Mouse (Mus musculus): ENCODE measurements at regions not wholly inside any gene's neighbourhood (a gene's known extent, or its start where the extent isn't known, plus 50 kb on each side); places are given as distances from the start of the nearest gene placed in this dataset.
A peak's percentile ranks its signal among the peaks of the same experiment; 100 is the strongest.

DNA sequence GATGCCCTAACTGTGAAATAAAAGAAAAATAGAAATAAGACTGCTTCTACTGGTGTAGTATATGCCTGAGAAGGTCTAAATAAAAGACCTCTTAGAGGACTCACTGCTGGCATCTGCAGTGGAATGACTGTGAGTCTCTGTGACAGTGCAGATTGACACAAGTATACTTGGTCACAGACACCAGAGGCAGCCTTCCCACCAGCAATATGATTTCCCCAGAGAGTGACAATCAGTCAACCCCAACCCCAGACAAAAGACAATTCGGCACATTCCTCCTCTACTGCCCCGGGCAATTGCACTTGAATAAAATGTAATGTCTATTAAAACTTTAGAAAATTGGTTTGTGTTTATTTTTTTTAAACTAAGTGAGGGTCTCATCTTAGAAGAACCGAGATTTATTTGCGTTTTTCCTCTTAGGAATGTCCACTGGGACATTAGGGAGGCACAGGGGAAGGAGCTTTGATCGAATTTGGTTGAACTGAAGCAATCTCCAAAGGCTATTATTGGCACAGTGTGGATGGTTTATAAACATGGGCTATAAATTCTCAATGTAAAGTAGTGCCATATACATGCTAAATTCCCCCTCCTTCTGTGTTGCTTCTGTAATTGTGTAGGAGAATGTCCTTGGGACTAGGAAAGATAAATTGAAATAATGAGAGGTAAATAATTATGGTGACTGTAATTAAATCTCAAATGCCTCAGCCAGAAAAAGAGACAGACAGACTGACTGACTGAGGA is 123.0 kb upstream of the Lnx1 start:
- WGBS = 40% methylated on average over 5 of the region's 5 CpGs
- no peaks in the 10 kb centered on the region for H3K36me3 ChIP-seq
- H3K27me3 ChIP-seq = no peaks in the 10 kb centered on the region
- H3K27ac ChIP-seq = no peak overlapping the region
- H3K9me3 ChIP-seq (replicated peaks) = no peaks in the 10 kb centered on the region
- H3K9ac ChIP-seq = no peak overlapping the region
- peaks cover 27% of the 10 kb centered on the region; the same call in 1 of the 2 replicates for H3K4me1 ChIP-seq
- no peak for ATAC-seq (replicated peaks; ENCODE audit: low FRiP score)
- H3K4me3 ChIP-seq (replicated peaks) = no peak overlapping the region
- H3K4me2 ChIP-seq = no peak overlapping the region

DNA sequence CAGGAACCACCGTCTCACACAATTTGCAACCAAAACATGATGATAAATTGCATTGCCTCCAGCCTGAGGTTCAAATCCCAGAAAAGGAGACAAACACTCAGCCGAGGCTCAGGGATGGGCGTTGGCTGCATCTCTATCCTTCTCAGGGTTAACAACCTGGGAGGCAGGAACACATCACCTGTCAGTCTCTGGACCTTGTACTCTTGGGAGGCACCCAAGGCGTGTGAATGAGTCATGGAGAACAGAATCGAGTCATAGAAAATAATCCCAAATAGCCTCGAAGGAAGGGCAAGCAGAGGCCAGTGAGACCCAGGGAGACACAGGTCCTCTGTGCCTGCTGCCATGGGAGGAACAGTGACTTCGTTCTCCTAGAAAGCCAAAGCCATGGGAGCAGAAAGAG is 121.0 kb upstream of the Lnx1 start:
- 70% methylated on average over 7 of the region's 7 CpGs for WGBS
- H3K27ac ChIP-seq = no peak overlapping the region
- no peak for ATAC-seq (replicated peaks; ENCODE audit: low FRiP score)
- H3K4me1 ChIP-seq = peaks cover 18% of the 10 kb centered on the region; the same call in 1 of the 2 replicates
- H3K36me3 ChIP-seq = no peaks in the 10 kb centered on the region
- H3K9me3 ChIP-seq (replicated peaks) = no peaks in the 10 kb centered on the region
- H3K9ac ChIP-seq = no peak overlapping the region
- no peaks in the 10 kb centered on the region for H3K27me3 ChIP-seq
- no peak overlapping the region for H3K4me3 ChIP-seq (replicated peaks)
- H3K4me2 ChIP-seq = no peak overlapping the region

- Histone ChIP-seq H3K4me1 (peaks cover 7% of the 10 kb centered on the region; the same call in 1 of the 2 replicates), H3K4me3 (replicated peaks) (no peak overlapping the region), H3K36me3 (no peaks in the 10 kb centered on the region), H3K27ac (no peak overlapping the region), H3K9me3 (replicated peaks) (no peaks in the 10 kb centered on the region), H3K9ac (no peak overlapping the region), H3K27me3 (no peaks in the 10 kb centered on the region), H3K4me2 (no peak overlapping the region)
- no peak for ATAC-seq (replicated peaks; ENCODE audit: low FRiP score)
- WGBS = 68% methylated on average over 4 of the region's 4 CpGs
Observed at GRCm38 (mm10) chr5:74821969-74822368, 119.3 kb upstream of the Lnx1 start.

GRCm38 (mm10) chr5:74816523-74816922 is 113.8 kb upstream of the Lnx1 start:
- H3K9ac ChIP-seq = no peak overlapping the region
- WGBS = 37% methylated on average over 5 of the region's 5 CpGs
- no peak overlapping the region for H3K4me2 ChIP-seq
- H3K9me3 ChIP-seq (replicated peaks) = no peaks in the 10 kb centered on the region
- H3K27ac ChIP-seq = no peak overlapping the region
- H3K4me1 ChIP-seq = no peaks in the 10 kb centered on the region
- no peak for ATAC-seq (replicated peaks; ENCODE audit: low FRiP score)
- H3K4me3 ChIP-seq (replicated peaks) = no peak overlapping the region
- no peaks in the 10 kb centered on the region for H3K27me3 ChIP-seq
- H3K36me3 ChIP-seq = no peaks in the 10 kb centered on the region

DNA sequence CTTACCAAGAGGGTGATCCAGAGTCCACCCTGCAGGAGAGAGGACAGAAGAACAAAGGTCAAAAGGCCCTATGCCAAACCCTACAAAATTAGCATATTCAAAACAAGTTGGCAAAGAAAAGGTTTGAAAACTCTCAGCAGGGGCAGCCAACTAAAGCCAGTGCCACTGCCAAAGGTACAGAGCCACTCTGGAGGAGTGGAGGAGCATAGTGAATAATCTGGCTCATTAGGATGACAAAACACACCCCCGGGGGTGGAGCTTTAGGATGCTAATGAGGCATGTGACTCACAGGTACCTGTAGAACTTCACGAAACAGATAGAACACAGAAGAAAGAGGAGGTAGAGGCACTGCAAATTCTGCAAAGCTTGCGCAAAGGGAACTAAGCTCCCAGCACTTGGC is 110.7 kb upstream of the Lnx1 start:
- no peaks in the 10 kb centered on the region for H3K9me3 ChIP-seq (replicated peaks)
- 38% methylated on average over 3 of the region's 3 CpGs for WGBS

GRCm38 (mm10) chr5:74811046-74811445 is 108.3 kb upstream of the Lnx1 start:
- WGBS = 88% methylated on average over 7 of the region's 7 CpGs
- no peak for ATAC-seq (replicated peaks; ENCODE audit: low FRiP score)

More for the DNA sequence above, 110.7 kb upstream of the Lnx1 start:
- no peaks in the 10 kb centered on the region for H3K27me3 ChIP-seq
- H3K4me3 ChIP-seq (replicated peaks) = no peak overlapping the region
- H3K4me2 ChIP-seq = no peak overlapping the region
- no peaks in the 10 kb centered on the region for H3K4me1 ChIP-seq
- ATAC-seq (replicated peaks; ENCODE audit: low FRiP score) = no peak
- no peak overlapping the region for H3K9ac ChIP-seq
- H3K36me3 ChIP-seq = no peaks in the 10 kb centered on the region
- no peak overlapping the region for H3K27ac ChIP-seq

GRCm38 (mm10) chr5:74807581-74808221 is 105.0 kb upstream of the Lnx1 start:
- no peak for ATAC-seq (replicated peaks; ENCODE audit: low FRiP score)
- Histone ChIP-seq H3K4me1 (peaks cover 5% of the 10 kb centered on the region; the same call in 1 of the 2 replicates), H3K9me3 (replicated peaks) (no peaks in the 10 kb centered on the region), H3K4me2 (no peak overlapping the region), H3K27me3 (peaks cover 5% of the 10 kb centered on the region; the same call in 1 of the 2 replicates), H3K4me3 (replicated peaks) (no peak overlapping the region), H3K27ac (no peak overlapping the region), H3K9ac (no peak overlapping the region), H3K36me3 (no peaks in the 10 kb centered on the region)
- WGBS = 74% methylated on average over 5 of the region's 5 CpGs

More at GRCm38 (mm10) chr5:74811046-74811445, 108.3 kb upstream of the Lnx1 start:
- H3K36me3 ChIP-seq = no peaks in the 10 kb centered on the region
- peaks cover 3% of the 10 kb centered on the region; the same call in 1 of the 2 replicates for H3K27me3 ChIP-seq
- no peaks in the 10 kb centered on the region for H3K9me3 ChIP-seq (replicated peaks)
- H3K9ac ChIP-seq = no peak overlapping the region
- no peak overlapping the region for H3K4me3 ChIP-seq (replicated peaks)
- H3K27ac ChIP-seq = no peak overlapping the region
- no peaks in the 10 kb centered on the region for H3K4me1 ChIP-seq
- H3K4me2 ChIP-seq = no peak overlapping the region

DNA sequence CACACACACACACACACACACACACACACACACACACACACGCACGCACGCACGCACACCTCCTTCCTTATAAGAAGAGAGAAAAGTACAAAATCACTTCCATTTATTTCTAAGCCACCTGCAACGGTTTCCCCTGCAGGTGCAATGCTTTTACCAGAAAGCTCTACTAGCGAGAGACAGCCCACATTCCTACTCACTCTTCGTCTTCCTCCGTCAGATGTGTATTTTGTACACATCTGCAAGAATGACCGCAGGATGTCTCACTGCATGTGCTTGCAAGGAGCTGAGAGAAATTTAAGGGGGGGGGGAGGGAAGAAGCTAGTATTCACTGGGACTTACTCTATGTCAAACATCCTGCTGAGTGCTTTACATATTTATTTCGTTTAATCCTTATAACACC is 99.2 kb upstream of the Lnx1 start:
- no peak for ATAC-seq (replicated peaks; ENCODE audit: low FRiP score)
- no peaks in the 10 kb centered on the region for H3K36me3 ChIP-seq
- H3K27me3 ChIP-seq = peaks cover 25% of the 10 kb centered on the region
- 81% methylated on average over 10 of the region's 10 CpGs for WGBS
- H3K4me3 ChIP-seq (replicated peaks) = no peak overlapping the region
- H3K9ac ChIP-seq = no peak overlapping the region
- H3K27ac ChIP-seq = no peak overlapping the region
- H3K9me3 ChIP-seq (replicated peaks) = no peaks in the 10 kb centered on the region
- peaks cover 18% of the 10 kb centered on the region for H3K4me1 ChIP-seq
- no peak overlapping the region for H3K4me2 ChIP-seq

- Histone ChIP-seq H3K9me3 (replicated peaks) (no peaks in the 10 kb centered on the region), H3K4me3 (replicated peaks) (no peak overlapping the region), H3K4me2 (no peak overlapping the region), H3K4me1 (peaks cover 21% of the 10 kb centered on the region), H3K27me3 (peaks cover 27% of the 10 kb centered on the region), H3K27ac (no peak overlapping the region; the same call in 1 of the 2 replicates), H3K36me3 (no peaks in the 10 kb centered on the region), H3K9ac (no peak overlapping the region)
- no peak for ATAC-seq (replicated peaks; ENCODE audit: low FRiP score)
- 47% methylated on average over 9 of the region's 9 CpGs for WGBS
Observed at GRCm38 (mm10) chr5:74800351-74800750, 97.6 kb upstream of the Lnx1 start.

DNA sequence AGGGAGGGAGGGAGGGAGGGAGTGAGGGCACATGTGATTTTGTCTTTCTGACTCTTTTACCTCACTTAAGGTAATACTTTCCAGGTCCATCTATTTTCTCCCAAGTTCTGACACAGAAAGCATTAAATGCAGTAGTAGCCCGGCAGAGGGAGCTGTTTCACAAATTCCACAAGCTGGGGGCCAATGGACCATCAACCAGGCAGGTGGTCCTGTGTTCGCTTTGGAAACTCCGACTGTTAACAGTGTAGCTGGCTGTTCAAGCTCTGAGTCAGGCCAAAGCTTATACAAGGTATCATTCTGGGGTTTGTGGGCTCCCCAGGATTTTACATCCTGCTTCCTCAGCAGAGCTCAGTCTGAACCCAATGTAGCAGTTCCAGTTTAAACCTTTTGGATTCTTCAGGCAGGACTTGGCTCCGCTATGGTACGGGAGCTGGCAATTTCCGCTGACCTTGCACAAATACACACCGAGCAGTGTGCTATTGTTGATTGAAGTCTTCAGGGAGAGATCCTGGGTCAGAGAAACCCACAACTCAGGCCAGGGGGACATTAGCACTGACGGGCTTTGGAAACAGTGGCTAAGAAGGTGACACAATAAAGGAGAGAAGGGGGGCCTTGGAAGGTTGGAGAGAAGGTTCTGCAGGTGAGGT is 93.8 kb upstream of the Lnx1 start:
- no peak for ATAC-seq (replicated peaks; ENCODE audit: low FRiP score)
- Histone ChIP-seq H3K36me3 (no peaks in the 10 kb centered on the region), H3K4me3 (replicated peaks) (no peak overlapping the region), H3K4me1 (peaks cover 43% of the 10 kb centered on the region), H3K9me3 (replicated peaks) (no peaks in the 10 kb centered on the region), H3K4me2 (no peak overlapping the region), H3K27me3 (peaks cover 20% of the 10 kb centered on the region), H3K9ac (no peak overlapping the region), H3K27ac (no peak overlapping the region)
- WGBS = 43% methylated on average over 8 of the region's 8 CpGs

DNA sequence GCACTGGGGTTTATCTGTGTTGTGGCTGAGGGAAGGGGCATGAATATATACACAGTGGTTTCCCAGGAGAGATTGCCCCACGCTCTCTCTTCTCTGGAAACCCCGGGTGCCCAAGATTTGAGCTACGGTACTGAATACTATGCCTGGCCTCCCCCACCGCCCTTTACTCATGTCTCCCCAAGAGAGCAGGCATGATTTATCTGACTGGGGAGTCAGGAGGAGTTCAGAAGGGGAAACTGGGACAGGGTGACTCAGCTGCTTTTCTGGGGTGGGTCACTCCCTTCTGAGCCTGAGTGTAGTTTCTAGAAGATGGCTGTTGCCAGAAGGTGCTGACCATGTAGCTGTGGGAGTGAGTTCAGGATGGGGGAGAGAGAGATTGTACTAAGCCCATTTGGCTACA is 92.0 kb upstream of the Lnx1 start:
- Histone ChIP-seq H3K9me3 (replicated peaks) (no peaks in the 10 kb centered on the region), H3K4me1 (peaks cover 35% of the 10 kb centered on the region), H3K27ac (no peak overlapping the region), H3K4me3 (replicated peaks) (no peak overlapping the region), H3K27me3 (peaks cover 14% of the 10 kb centered on the region), H3K9ac (no peak overlapping the region), H3K4me2 (no peak overlapping the region), H3K36me3 (no peaks in the 10 kb centered on the region)
- 69% methylated on average over 4 of the region's 4 CpGs for WGBS
- ATAC-seq (replicated peaks; ENCODE audit: low FRiP score) = no peak

DNA sequence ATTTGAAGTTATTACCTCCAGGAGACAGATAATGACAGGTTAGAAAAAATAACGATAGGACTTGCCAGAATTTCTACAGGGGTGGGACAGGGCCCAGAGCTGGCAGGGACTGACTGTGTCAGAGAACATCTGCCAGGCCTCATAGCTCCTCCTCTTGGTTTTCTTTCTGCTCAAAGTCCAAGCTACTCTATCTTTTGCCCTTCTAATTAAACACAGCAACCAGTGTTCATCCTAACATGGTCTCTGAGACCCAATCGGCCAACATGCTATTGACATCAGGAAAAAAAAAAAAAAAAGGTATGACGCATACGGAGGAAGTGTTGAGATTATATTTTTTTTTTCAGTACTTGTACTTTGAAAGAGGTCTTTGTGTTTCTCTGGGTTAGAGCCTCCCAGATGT is 90.7 kb upstream of the Lnx1 start:
- Histone ChIP-seq H3K27ac (peak overlapping the region; percentile 73; the same call in 1 of the 2 replicates), H3K4me3 (replicated peaks) (no peak overlapping the region), H3K4me1 (peaks cover 35% of the 10 kb centered on the region), H3K9ac (no peak overlapping the region), H3K27me3 (0 out of 2 replicates have a peak, but pooled peaks cover 7% of the 10 kb centered on the region), H3K9me3 (replicated peaks) (no peaks in the 10 kb centered on the region), H3K36me3 (no peaks in the 10 kb centered on the region), H3K4me2 (no peak overlapping the region)
- ATAC-seq (replicated peaks; ENCODE audit: low FRiP score) = no peak
- WGBS = 60% methylated on average over 4 of the region's 4 CpGs

Measured in kidney, embryonic 15.5 days (tissue).